Mouse (Mus musculus): ENCODE results near the gene Spdye4b.

DNA sequence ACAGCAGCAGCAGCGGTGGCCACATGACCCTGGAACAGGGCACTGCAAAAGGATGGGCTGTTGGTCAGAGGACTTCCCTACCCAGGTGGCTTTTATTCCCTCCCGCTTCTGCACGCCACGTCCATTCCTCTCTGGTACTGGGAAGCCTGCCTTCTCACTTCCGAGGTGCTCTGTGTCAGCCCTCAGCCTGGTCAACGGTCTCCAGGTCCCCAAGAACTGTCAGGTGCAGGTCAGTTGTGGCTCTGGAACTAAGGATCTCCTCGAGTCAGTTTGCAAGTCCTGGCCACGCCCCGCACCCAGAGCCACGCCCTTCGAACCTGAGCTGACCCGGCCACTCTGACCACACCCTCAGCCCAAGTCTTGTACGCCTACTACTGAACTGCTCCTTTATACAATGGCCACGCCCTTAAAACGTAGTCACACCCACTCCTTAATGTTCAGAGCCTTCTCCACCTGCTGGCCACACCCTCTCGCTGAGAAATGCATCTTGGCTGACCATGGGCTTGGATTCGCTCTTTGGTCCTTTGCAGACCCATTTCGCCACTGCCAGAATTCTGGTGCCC, 15.2 kb upstream of the Spdye4b start:
- TF ChIP-seq CTCF (conservative IDR thresholded peaks at IDR 0.05; ENCODE audit: low read length) (no peak), POU5F1 (IDR thresholded peaks at IDR 0.05; ENCODE audit: borderline replicate concordance, low read length) (no peak)

Data from E14TG2a.4 (cell line).